Mouse (Mus musculus) heart, embryonic 10.5 days (tissue): ENCODE results near the gene Uqcr11. TPM values are rescaled to one million over a fixed set of nuclear protein-coding genes. Genes with fewer than 3 reads are reported as not detected.
A peak's percentile ranks its signal among the peaks of the same experiment; 100 is the strongest.

Source experiments
- DNase-seq: peaks from one replicate; pipeline ENCODE4 v3.0.0-alpha.2; 2017; ENCODE audit warnings: low spot score
- H3K27ac ChIP-seq: fragments of 300-500 bp; sonication (generic); 2 replicates; pipeline ENCODE4 v1.5.1; 2016; ENCODE audit warnings: mild to moderate bottlenecking
- H3K27me3 ChIP-seq: fragments of 300-500 bp; sonication (generic); 2 replicates; pipeline ENCODE4 v1.6.1; 2016; ENCODE audit warnings: mild to moderate bottlenecking; ENCODE audit not compliant: poor library complexity, insufficient read depth, severe bottlenecking
- H3K36me3 ChIP-seq: fragments of 300-500 bp; sonication (generic); 2 replicates; pipeline ENCODE4 v1.6.1; 2016; ENCODE audit warnings: mild to moderate bottlenecking, moderate library complexity
- H3K4me1 ChIP-seq: fragments of 300-500 bp; sonication (generic); 2 replicates; pipeline ENCODE4 v1.6.1; 2016; ENCODE audit warnings: mild to moderate bottlenecking
- H3K4me3 ChIP-seq: fragments of 300-500 bp; sonication (generic); 2 replicates; pipeline ENCODE4 v1.5.1; 2016; ENCODE audit warnings: mild to moderate bottlenecking, moderate library complexity
- H3K9me3 ChIP-seq: fragments of 300-500 bp; sonication (generic); 2 replicates; pipeline ENCODE4 v1.6.1; 2016; ENCODE audit warnings: mild to moderate bottlenecking, moderate library complexity
- WGBS: fragments of 180-500 bp; shearing (Covaris S2); methylation state at CpG from one replicate; pipeline ENCODE4 v1.1.7; 2016; 5-methylcytosine and 5-hydroxymethylcytosine counted together
- polyA plus RNA-seq: library from polyadenylated mRNA; unstranded; fragments of >200 nt; fragmentation: Nextera tagmentation; extraction: Ambion mirVana; gene quantifications from 2 replicates; pipeline ENCODE4 v1.2.1, GENCODE M21; 2016

Uqcr11 gene
- polyA plus RNA-seq, 1 experiment from 2014 or later: 973 TPM

DNA sequence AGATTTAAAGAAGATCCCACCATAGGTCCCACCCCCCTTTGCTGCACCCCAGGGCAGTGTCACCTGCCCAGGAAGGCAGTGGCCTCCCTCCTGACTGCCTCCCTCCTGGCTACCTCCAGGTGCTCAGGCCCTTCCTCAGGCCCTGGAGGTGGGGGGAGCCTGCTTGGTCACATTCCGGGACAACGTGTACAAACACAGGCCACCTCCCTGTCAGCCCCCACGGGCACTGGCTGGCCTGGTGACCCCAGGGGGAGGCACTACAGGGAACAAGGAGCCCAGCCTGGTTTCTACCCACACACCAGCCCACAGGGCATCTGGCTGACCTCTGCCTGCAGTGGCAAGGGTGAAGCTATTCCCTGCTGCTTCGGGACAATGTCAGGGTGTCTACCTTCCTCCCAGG lies 31.3 kb upstream of the Uqcr11 start:
- no peak for DNase-seq
- Histone ChIP-seq H3K9me3 (no peaks in the 10 kb centered on the region), H3K4me3 (no peak overlapping the region), H3K27ac (no peak overlapping the region), H3K27me3 (peaks cover 8% of the 10 kb centered on the region), H3K36me3 (no peaks in the 10 kb centered on the region), H3K4me1 (peaks cover 17% of the 10 kb centered on the region)
- 68% methylated on average over 4 of the region's 4 CpGs for WGBS

DNA sequence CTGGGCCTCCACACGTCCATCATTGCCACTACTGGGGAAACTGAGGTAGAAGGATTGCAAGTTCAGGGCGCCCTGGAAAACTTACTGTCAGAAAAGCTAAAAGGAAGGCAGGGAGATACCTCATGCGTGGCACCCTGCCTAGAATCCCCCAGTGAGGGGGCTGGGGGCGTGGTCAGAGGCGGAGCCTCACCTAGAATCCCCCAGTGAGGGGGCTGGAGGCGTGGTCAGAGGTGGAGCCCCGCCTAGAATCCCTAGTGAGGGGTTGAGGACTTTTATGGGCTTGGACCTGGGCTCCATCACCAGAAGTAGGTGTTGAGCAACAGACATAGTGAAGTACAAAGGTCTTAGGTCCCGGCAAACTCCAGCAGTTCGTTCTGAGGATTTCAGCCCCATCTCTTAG lies 29.6 kb upstream of the Uqcr11 start:
- WGBS: 11% methylated on average over 9 of the region's 9 CpGs
- Histone ChIP-seq H3K4me1 (peaks cover 27% of the 10 kb centered on the region), H3K27me3 (peaks cover 8% of the 10 kb centered on the region), H3K9me3 (no peaks in the 10 kb centered on the region), H3K27ac (peak overlapping the region; percentile 98), H3K4me3 (no peak overlapping the region), H3K36me3 (0 out of 2 replicates have a peak, but pooled peaks cover under 1% of the 10 kb centered on the region)
- no peak for DNase-seq

DNA sequence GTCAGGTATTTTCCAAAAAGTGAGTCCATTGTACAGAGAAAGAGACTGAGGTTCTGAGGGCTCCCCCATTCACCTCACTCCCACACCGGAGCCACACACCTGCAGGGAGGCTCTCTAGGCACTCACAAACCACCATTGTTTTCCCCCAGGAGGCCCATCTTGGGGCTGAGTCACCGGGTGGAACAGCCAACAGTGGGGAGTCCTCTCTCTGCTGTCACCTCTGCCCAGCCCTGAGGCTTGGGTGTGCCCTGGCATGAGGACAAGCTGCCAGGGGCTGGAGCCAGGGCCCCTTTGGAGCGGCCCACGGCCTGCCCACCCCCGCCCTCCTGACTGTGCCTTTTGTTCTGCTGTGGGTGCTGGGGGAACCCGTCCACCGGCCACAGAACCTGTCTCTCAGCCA lies 29.1 kb upstream of the Uqcr11 start:
- DNase-seq: no peak
- Histone ChIP-seq H3K36me3 (peaks cover 5% of the 10 kb centered on the region; the same call in 1 of the 2 replicates), H3K4me1 (peaks cover 33% of the 10 kb centered on the region), H3K4me3 (no peak overlapping the region), H3K27me3 (peaks cover 8% of the 10 kb centered on the region), H3K9me3 (no peaks in the 10 kb centered on the region), H3K27ac (peak overlapping the region; percentile 98)
- WGBS: 47% methylated on average over 7 of the region's 7 CpGs

DNA sequence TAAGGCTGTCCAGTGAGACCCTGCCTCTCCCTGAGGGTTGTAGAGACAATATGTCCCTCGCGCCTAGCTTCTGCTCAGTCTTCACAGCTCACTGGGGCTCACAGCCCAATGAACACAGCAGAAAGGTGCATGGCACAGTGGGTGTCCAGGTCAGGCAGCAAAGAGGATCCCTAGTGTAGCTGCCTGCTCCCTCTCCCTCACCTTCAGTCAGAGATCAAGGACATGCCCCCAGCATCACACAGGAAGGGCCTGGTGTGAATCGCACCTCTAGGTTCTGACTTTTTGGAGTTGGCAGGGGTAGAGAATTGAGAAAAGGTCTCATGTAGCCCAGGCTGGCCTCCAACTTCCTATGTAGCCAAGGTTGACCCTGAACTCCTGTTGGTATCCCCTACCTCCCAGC lies 28.2 kb upstream of the Uqcr11 start:
- DNase-seq: no peak
- WGBS: 84% methylated on average over 3 of the region's 3 CpGs
- peaks cover 36% of the 10 kb centered on the region for H3K4me1 ChIP-seq
- no peaks in the 10 kb centered on the region for H3K9me3 ChIP-seq
- peak overlapping the region; percentile 98; the same call in 1 of the 2 replicates for H3K4me3 ChIP-seq
- peaks cover 15% of the 10 kb centered on the region for H3K36me3 ChIP-seq
- H3K27me3 ChIP-seq: peaks cover 8% of the 10 kb centered on the region; the same call in 1 of the 2 replicates
- H3K27ac ChIP-seq: peak overlapping the region; percentile 98; the same call in 1 of the 2 replicates

DNA sequence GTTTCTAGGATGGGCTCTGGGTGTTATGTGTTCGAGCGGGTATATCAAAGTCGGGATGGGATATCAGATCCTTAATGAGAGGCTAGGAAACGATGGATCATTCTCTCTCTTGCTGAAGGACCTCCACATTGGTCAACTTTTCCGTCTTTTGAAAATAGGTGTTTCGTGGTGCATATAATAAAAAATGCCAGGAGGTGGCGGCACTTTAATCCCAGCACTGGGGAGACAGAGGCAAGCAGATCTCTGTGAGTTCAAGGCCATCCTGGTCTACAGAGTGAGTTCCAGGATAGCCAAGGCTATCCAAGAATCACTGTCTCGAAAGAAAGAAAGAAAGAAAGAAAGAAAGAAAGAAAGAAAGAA lies 27.6 kb upstream of the Uqcr11 start:
- DNase-seq: no peak
- H3K4me3 ChIP-seq: peak overlapping the region; percentile 98
- 14% methylated on average over 8 of the region's 8 CpGs for WGBS
- peak overlapping the region; percentile 98 for H3K27ac ChIP-seq
- H3K36me3 ChIP-seq: peaks cover 21% of the 10 kb centered on the region
- H3K9me3 ChIP-seq: no peaks in the 10 kb centered on the region
- peaks cover 36% of the 10 kb centered on the region for H3K4me1 ChIP-seq
- peaks cover 8% of the 10 kb centered on the region; the same call in 1 of the 2 replicates for H3K27me3 ChIP-seq

DNA sequence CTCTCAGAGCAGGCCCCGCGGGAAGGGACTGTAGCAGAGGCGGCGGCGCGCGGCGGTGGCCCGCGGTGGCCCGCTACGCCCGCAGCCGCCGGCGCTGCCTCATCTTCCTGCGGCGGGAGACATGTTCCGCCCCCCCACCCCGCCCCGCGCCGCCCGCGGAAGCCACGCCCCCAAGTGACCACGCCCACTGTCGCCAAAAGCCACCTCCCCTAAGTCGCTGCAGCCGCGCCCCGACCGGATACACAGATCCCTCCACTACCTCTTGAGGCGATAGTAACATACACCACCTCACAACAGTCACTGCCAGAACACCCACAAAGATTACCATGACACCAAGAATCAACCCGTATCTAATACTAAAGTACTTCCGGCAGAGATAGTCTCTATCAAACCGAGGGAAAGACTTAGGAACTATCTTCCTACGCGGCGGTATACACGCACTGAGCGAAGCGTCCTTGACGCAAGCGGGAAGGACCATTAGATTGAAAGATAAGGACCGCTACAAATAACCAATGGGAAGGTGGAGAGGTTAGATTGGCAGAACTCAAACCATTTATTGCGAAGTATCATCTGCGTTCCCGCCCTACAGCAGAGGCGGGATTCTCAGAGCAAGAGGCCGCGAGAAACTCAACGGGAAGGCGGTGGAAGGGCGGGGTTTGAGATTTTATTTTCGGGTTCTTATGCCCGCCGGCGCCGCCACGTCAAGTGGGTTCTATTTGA lies 27.0 kb upstream of the Uqcr11 start, which contains the start of gene Tcf3:
Gene Tcf3, minus strand, starts transcription at position 135 of the 720 bp plus-strand sequence.
- under 1% methylated on average over 57 of the region's 61 CpGs for WGBS
- H3K27ac ChIP-seq: peak within 1 kb of the TSS; percentile 98
- no peaks in the 10 kb centered on the region for H3K9me3 ChIP-seq
- peak; percentile 99 for DNase-seq
- peaks cover 36% of the 10 kb centered on the region for H3K4me1 ChIP-seq
- peaks cover 8% of the 10 kb centered on the region; the same call in 1 of the 2 replicates for H3K27me3 ChIP-seq
- peaks cover 26% of the 10 kb centered on the region for H3K36me3 ChIP-seq
- peak within 1 kb of the TSS; percentile 98 for H3K4me3 ChIP-seq

DNA sequence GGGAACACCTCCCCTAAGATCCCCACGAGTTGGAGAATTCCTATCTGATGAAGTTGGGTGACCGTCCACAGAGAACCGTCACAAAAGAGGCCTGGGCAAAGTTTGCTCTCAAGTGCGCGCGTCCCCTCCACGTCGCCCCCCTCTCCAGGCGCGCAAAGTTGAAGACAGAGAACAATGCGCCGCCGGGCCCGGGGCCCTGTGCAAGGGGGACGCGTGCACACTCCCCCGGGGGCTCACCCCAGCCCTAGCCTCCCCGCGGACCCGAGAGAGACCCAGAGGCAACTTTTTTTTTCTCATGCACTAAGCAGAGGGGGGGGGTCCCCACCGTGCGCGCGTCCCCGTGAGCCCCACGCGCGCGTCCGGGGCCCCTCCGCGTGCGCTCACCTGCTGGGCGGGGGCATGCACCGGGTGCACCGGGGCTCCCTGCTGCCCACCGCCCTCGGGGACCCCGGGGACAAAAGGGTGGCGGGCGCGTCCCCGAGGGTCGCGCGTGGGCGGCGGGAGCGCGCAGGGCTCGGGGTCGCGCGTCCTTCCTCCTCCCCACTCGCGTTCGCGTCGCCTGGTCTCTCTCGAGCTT lies 26.4 kb upstream of the Uqcr11 start:
- Histone ChIP-seq H3K4me1 (peaks cover 36% of the 10 kb centered on the region), H3K36me3 (peaks cover 33% of the 10 kb centered on the region), H3K4me3 (peak overlapping the region; percentile 98), H3K27me3 (peaks cover 6% of the 10 kb centered on the region; the same call in 1 of the 2 replicates), H3K9me3 (no peaks in the 10 kb centered on the region), H3K27ac (peak overlapping the region; percentile 98)
- WGBS: under 1% methylated on average over 60 of the region's 60 CpGs
- DNase-seq: no peak

DNA sequence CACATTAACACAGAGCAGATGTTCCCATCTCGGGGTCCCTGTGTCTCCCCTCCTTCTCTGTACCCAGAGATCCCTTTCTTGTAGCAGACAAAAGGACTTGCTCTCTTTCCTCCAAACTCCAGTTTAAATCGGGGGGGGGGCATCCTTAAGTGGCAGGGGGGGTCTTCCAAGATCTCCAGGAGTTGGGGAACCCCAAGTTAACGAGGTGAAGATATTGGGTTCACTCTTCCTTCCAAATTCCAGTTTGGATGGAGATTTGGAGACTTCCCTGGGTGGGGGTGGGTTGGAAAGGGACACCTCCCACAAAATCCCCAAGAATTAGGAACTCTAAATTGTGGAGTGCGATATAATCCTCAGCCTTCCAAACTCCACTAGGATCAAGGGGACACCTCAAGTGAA lies 25.8 kb upstream of the Uqcr11 start:
- H3K9me3 ChIP-seq: no peaks in the 10 kb centered on the region
- H3K4me3 ChIP-seq: peak overlapping the region; percentile 98
- peak overlapping the region; percentile 98 for H3K27ac ChIP-seq
- H3K27me3 ChIP-seq: no peaks in the 10 kb centered on the region
- DNase-seq: no peak
- WGBS: 3% methylated on average over 4 of the region's 4 CpGs
- peaks cover 39% of the 10 kb centered on the region for H3K36me3 ChIP-seq
- H3K4me1 ChIP-seq: peaks cover 36% of the 10 kb centered on the region

DNA sequence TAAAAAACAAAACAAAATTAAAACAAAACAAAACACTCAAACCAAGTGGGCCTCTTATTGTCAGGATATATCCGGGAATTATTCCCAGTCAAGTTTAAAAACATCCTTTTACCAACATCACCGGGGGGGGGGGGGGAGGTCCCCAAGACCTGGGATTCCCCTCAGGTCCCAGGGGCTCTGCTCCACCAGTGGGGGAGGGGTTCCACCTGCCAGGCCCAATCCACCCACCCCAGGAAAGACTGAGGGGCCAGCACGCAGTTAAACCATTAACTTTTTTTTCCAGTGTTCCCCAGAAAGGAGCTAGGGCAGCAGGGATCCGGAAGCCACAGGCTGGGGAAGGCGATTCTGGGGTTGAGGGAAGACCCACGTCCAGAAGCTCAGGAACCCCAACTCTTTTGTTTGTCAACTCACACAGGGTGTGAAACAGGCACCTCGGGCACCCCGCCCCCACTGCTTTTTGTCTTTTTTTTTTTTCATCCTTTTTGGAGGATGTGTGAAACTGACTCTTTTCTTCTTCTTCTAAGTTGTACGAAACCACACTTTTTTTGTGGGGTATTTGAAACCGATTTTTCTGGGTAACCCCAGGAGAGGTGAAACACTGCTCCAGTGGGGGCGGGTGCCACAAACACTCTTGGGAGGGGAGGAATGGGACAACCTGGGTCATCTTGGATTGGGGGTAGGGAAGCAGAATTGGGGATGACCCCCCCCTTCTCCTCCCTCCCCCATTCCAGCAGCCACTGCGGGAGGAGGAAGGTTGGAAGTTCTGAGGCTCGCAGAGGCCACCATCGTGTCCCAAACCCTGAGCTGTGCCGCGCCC lies 25.1 kb upstream of the Uqcr11 start:
- H3K36me3 ChIP-seq: peaks cover 45% of the 10 kb centered on the region
- H3K27me3 ChIP-seq: no peaks in the 10 kb centered on the region
- peak overlapping the region; percentile 98 for H3K4me3 ChIP-seq
- WGBS: 26% methylated on average over 15 of the region's 16 CpGs
- H3K9me3 ChIP-seq: no peaks in the 10 kb centered on the region
- no peak for DNase-seq
- H3K27ac ChIP-seq: peak overlapping the region; percentile 98
- peaks cover 36% of the 10 kb centered on the region for H3K4me1 ChIP-seq

DNA sequence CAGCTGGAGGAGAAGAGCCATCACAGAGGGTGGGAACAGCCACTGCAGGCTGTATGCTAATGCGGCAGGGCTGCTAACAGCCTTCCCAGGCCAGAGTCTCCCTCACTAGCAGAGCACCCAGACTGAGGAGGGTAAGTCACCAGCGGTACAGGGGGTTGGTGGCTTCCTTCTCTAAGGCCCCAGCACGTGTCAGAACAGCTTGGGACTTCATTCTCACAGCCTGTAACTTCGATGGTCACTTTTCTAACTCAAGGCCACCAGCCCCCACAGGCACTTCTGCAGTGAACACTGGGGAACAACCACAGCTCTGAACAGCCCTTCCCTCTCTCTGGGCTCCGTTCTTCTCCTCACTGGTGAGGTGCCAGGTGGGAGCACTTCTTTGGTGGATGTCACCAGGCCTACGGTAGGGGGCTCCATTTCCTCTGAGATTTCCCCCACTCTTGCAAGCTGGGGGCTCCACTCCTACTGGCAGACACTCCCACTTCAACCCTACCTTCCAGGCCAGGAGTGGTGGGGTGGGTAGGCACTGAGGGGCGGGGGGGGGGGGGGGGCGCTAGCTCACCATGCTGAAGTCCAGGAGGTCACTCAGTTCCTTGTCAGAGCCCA lies 23.8 kb upstream of the Uqcr11 start:
- Histone ChIP-seq H3K27ac (0 out of 2 replicates have a peak overlapping the region, but pooled peaks have one; percentile 10), H3K4me1 (peaks cover 24% of the 10 kb centered on the region), H3K36me3 (peaks cover 58% of the 10 kb centered on the region), H3K9me3 (no peaks in the 10 kb centered on the region), H3K27me3 (no peaks in the 10 kb centered on the region), H3K4me3 (no peak overlapping the region)
- no peak for DNase-seq
- WGBS: 71% methylated on average over 8 of the region's 8 CpGs

DNA sequence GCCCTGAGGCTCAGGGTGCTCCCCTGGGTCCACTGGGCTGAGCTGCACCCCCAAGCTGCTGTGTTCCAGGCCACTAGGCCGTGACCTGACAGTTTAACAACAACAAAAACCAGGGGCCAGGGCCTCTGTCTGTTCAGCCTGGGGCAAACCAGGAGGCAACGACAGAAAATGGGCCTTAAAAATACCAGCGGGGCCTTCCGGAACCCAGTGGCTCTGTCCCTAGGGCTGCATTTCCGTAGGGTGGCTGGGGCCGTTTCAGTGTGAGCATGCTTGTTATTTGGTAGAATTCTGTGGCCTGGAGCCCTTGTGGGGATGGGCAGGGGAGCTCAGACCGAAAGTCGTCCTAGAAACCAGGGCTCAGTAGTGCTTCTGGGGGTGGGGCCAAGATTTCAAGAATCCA lies 23.2 kb upstream of the Uqcr11 start:
- Histone ChIP-seq H3K36me3 (peaks cover 65% of the 10 kb centered on the region), H3K4me1 (peaks cover 23% of the 10 kb centered on the region), H3K9me3 (no peaks in the 10 kb centered on the region), H3K27me3 (no peaks in the 10 kb centered on the region), H3K27ac (no peak overlapping the region), H3K4me3 (no peak overlapping the region)
- 91% methylated on average over 8 of the region's 8 CpGs for WGBS
- no peak for DNase-seq

DNA sequence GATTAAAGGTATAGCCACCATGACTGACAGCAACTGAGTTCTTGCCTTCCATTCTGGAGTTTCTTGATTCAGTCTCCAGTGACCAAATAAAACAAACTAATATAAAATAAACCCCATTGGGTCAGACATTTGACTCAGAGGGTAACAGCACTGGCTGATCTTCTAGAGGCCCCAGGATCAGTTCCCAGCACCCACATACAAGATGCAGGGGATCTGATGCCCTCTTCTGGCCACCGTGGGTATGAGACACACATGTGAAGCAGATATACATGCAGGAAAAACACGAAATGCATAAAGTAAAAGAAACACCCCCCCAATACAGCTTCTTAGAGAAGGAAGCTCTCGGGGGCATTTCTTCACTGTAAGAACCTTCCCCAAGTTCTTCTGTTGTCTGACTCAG lies 18.4 kb upstream of the Uqcr11 start:
- Histone ChIP-seq H3K4me3 (no peak overlapping the region), H3K4me1 (peaks cover 29% of the 10 kb centered on the region), H3K9me3 (no peaks in the 10 kb centered on the region), H3K27ac (no peak overlapping the region), H3K27me3 (no peaks in the 10 kb centered on the region), H3K36me3 (peaks cover 99% of the 10 kb centered on the region)
- WGBS: 90% methylated on average over 3 of the region's 3 CpGs
- DNase-seq: no peak
